Mouse (Mus musculus): ENCODE results near the gene Maml1. TPM values are rescaled to one million over a fixed set of nuclear protein-coding genes. Genes with fewer than 3 reads are reported as not detected.

Gene Maml1
- polyA plus RNA-seq, 1 experiment from 2014 or later = 4.7 TPM

GRCm38 (mm10) chr11:50231411-50231810 lies 60.7 kb downstream of the Maml1 start:
- DNase-seq (ENCODE audit: low spot score) = peak; percentile 51
- WGBS = 21% methylated on average over 8 of the region's 8 CpGs
- peaks cover 51% of the 10 kb centered on the region for H3K27me3 ChIP-seq (ENCODE audit: insufficient read depth, poor library complexity, severe bottlenecking)
- peak overlapping the region; percentile 47 for H3K4me3 ChIP-seq
- peaks cover 41% of the 10 kb centered on the region for H3K36me3 ChIP-seq
- H3K27ac ChIP-seq = no peak overlapping the region
- H3K9me3 ChIP-seq = no peaks in the 10 kb centered on the region
- H3K4me1 ChIP-seq (replicated peaks) = peaks cover 60% of the 10 kb centered on the region

GRCm38 (mm10) chr11:50230481-50231304 lies 61.4 kb downstream of the Maml1 start:
- peaks cover 41% of the 10 kb centered on the region for H3K36me3 ChIP-seq
- WGBS = 19% methylated on average over 45 of the region's 45 CpGs
- peaks cover 60% of the 10 kb centered on the region for H3K4me1 ChIP-seq (replicated peaks)
- no peaks in the 10 kb centered on the region for H3K9me3 ChIP-seq
- H3K27me3 ChIP-seq (ENCODE audit: insufficient read depth, poor library complexity, severe bottlenecking) = peaks cover 50% of the 10 kb centered on the region
- DNase-seq (ENCODE audit: low spot score) = no peak
- H3K4me3 ChIP-seq = peak overlapping the region; percentile 47
- H3K27ac ChIP-seq = peak overlapping the region; percentile 45; the same call in 1 of the 2 replicates

- peaks cover 70% of the 10 kb centered on the region for H3K4me1 ChIP-seq (replicated peaks)
- H3K27me3 ChIP-seq (ENCODE audit: insufficient read depth, poor library complexity, severe bottlenecking) = peaks cover 39% of the 10 kb centered on the region
- no peaks in the 10 kb centered on the region for H3K9me3 ChIP-seq
- no peak for DNase-seq (ENCODE audit: low spot score)
- peak overlapping the region; percentile 56; the same call in 1 of the 2 replicates for H3K27ac ChIP-seq
- H3K4me3 ChIP-seq = no peak overlapping the region
- peaks cover 33% of the 10 kb centered on the region for H3K36me3 ChIP-seq
- 45% methylated on average over 7 of the region's 7 CpGs for whole genome bisulfite sequencing
Observed at GRCm38 (mm10) chr11:50229252-50229910, 62.7 kb downstream of the Maml1 start.

GRCm38 (mm10) chr11:50228772-50229171 lies 63.3 kb downstream of the Maml1 start:
- Histone ChIP-seq H3K4me3 (peak overlapping the region; percentile 23), H3K27ac (peak overlapping the region; percentile 56), H3K27me3 (ENCODE audit: insufficient read depth, poor library complexity, severe bottlenecking) (peaks cover 42% of the 10 kb centered on the region), H3K9me3 (no peaks in the 10 kb centered on the region), H3K4me1 (replicated peaks) (peaks cover 77% of the 10 kb centered on the region), H3K36me3 (peaks cover 27% of the 10 kb centered on the region)
- peak; percentile 34 for DNase-seq (ENCODE audit: low spot score)
- 21% methylated on average over 3 of the region's 3 CpGs for WGBS

GRCm38 (mm10) chr11:50227736-50228135 lies 64.4 kb downstream of the Maml1 start:
- peaks cover 81% of the 10 kb centered on the region for H3K4me1 ChIP-seq (replicated peaks)
- no peaks in the 10 kb centered on the region for H3K9me3 ChIP-seq
- no peak for DNase-seq (ENCODE audit: low spot score)
- peaks cover 16% of the 10 kb centered on the region for H3K36me3 ChIP-seq
- WGBS = 89% methylated on average over 4 of the region's 4 CpGs
- H3K4me3 ChIP-seq = no peak overlapping the region
- H3K27ac ChIP-seq = no peak overlapping the region
- H3K27me3 ChIP-seq (ENCODE audit: insufficient read depth, poor library complexity, severe bottlenecking) = peaks cover 52% of the 10 kb centered on the region

GRCm38 (mm10) chr11:50227226-50227625 lies 64.9 kb downstream of the Maml1 start:
- Histone ChIP-seq H3K4me3 (peak overlapping the region; percentile 91; the same call in 1 of the 2 replicates), H3K36me3 (peaks cover 11% of the 10 kb centered on the region), H3K9me3 (no peaks in the 10 kb centered on the region), H3K27ac (no peak overlapping the region), H3K4me1 (replicated peaks) (peaks cover 82% of the 10 kb centered on the region), H3K27me3 (ENCODE audit: insufficient read depth, poor library complexity, severe bottlenecking) (peaks cover 52% of the 10 kb centered on the region)
- WGBS = 72% methylated on average over 3 of the region's 3 CpGs
- DNase-seq (ENCODE audit: low spot score) = no peak

- WGBS = 38% methylated on average over 2 of the region's 2 CpGs
- DNase-seq (ENCODE audit: low spot score) = no peak
- Histone ChIP-seq H3K27ac (peak overlapping the region; percentile 96), H3K9me3 (no peaks in the 10 kb centered on the region), H3K36me3 (peaks cover 3% of the 10 kb centered on the region; the same call in 1 of the 2 replicates), H3K4me1 (replicated peaks) (peaks cover 76% of the 10 kb centered on the region), H3K4me3 (peak overlapping the region; percentile 91), H3K27me3 (ENCODE audit: insufficient read depth, poor library complexity, severe bottlenecking) (peaks cover 49% of the 10 kb centered on the region)
Observed at GRCm38 (mm10) chr11:50226406-50226805, 65.7 kb downstream of the Maml1 start.

- 4% methylated on average over 34 of the region's 34 CpGs for WGBS
- peaks cover 71% of the 10 kb centered on the region for H3K4me1 ChIP-seq (replicated peaks)
- H3K36me3 ChIP-seq = 0 out of 2 replicates have a peak, but pooled peaks cover under 1% of the 10 kb centered on the region
- no peaks in the 10 kb centered on the region for H3K9me3 ChIP-seq
- DNase-seq (ENCODE audit: low spot score) = peak; percentile 60
- H3K27me3 ChIP-seq (ENCODE audit: insufficient read depth, poor library complexity, severe bottlenecking) = peaks cover 46% of the 10 kb centered on the region
- peak overlapping the region; percentile 96 for H3K27ac ChIP-seq
- H3K4me3 ChIP-seq = peak overlapping the region; percentile 91
Observed at GRCm38 (mm10) chr11:50225611-50226378, 66.3 kb downstream of the Maml1 start.

GRCm38 (mm10) chr11:50224671-50225530 lies 67.2 kb downstream of the Maml1 start:
- WGBS = under 1% methylated on average over 70 of the region's 70 CpGs
- Histone ChIP-seq H3K36me3 (no peaks in the 10 kb centered on the region), H3K4me1 (replicated peaks) (peaks cover 66% of the 10 kb centered on the region), H3K4me3 (peak overlapping the region; percentile 91), H3K9me3 (no peaks in the 10 kb centered on the region), H3K27me3 (ENCODE audit: insufficient read depth, poor library complexity, severe bottlenecking) (peaks cover 37% of the 10 kb centered on the region), H3K27ac (peak overlapping the region; percentile 96)
- peak; percentile 82 for DNase-seq (ENCODE audit: low spot score)

GRCm38 (mm10) chr11:50223783-50224662 lies 68.1 kb downstream of the Maml1 start:
- H3K27ac ChIP-seq = peak overlapping the region; percentile 96
- peaks cover 57% of the 10 kb centered on the region for H3K4me1 ChIP-seq (replicated peaks)
- peak overlapping the region; percentile 91 for H3K4me3 ChIP-seq
- DNase-seq (ENCODE audit: low spot score) = no peak
- 9% methylated on average over 17 of the region's 17 CpGs for WGBS
- H3K9me3 ChIP-seq = no peaks in the 10 kb centered on the region
- H3K27me3 ChIP-seq (ENCODE audit: insufficient read depth, poor library complexity, severe bottlenecking) = peaks cover 29% of the 10 kb centered on the region
- no peaks in the 10 kb centered on the region for H3K36me3 ChIP-seq

GRCm38 (mm10) chr11:50222559-50223276 lies 69.4 kb downstream of the Maml1 start:
- H3K36me3 ChIP-seq = no peaks in the 10 kb centered on the region
- H3K4me3 ChIP-seq = no peak overlapping the region
- no peak for DNase-seq (ENCODE audit: low spot score)
- peaks cover 29% of the 10 kb centered on the region for H3K27me3 ChIP-seq (ENCODE audit: insufficient read depth, poor library complexity, severe bottlenecking)
- no peaks in the 10 kb centered on the region for H3K9me3 ChIP-seq
- WGBS = 57% methylated on average over 7 of the region's 7 CpGs
- no peak overlapping the region for H3K27ac ChIP-seq
- H3K4me1 ChIP-seq (replicated peaks) = peaks cover 48% of the 10 kb centered on the region

Data from hindbrain, embryonic 10.5 days (tissue).